Mouse (Mus musculus) midbrain, embryonic 12.5 days (tissue): ENCODE data around the gene Svs6. TPM values are rescaled to one million over a fixed set of nuclear protein-coding genes. Genes with fewer than 3 reads are reported as not detected.
"Not testable (repeated sequence)": the region's sequence is repeated elsewhere in the genome, so short reads cannot be mapped to it uniquely, and the experiment has no call there.

Source experiments
- ATAC-seq: fragments of 200-750 bp; cut with Nextera tagmentation; 2 replicates; pipeline ENCODE4 v1.8.0; 2017; ENCODE audit warnings: low read depth, moderate TSS enrichment, moderate library complexity; ENCODE audit not compliant: low FRiP score
- H3K27ac ChIP-seq: fragments of 300-500 bp; sonication (generic); replicated peaks from 2 replicates; pipeline ENCODE4 v1.5.1; 2016; ENCODE audit warnings: mild to moderate bottlenecking
- H3K27me3 ChIP-seq: fragments of 300-500 bp; sonication (generic); 2 replicates; pipeline ENCODE4 v1.6.1; 2016; ENCODE audit warnings: mild to moderate bottlenecking
- H3K36me3 ChIP-seq: fragments of 300-500 bp; sonication (generic); 2 replicates; pipeline ENCODE4 v1.6.1; 2016
- H3K4me1 ChIP-seq: fragments of 300-500 bp; sonication (generic); 2 replicates; pipeline ENCODE4 v1.6.1; 2016
- H3K4me2 ChIP-seq: fragments of 300-500 bp; sonication (generic); replicated peaks from 2 replicates; pipeline ENCODE4 v1.6.1; 2016; ENCODE audit warnings: mild to moderate bottlenecking, moderate library complexity
- H3K4me3 ChIP-seq: fragments of 300-500 bp; sonication (generic); 2 replicates; pipeline ENCODE4 v1.5.1; 2016; ENCODE audit warnings: mild to moderate bottlenecking
- H3K9ac ChIP-seq: fragments of 300-500 bp; sonication (generic); replicated peaks from 2 replicates; pipeline ENCODE4 v1.6.1; 2016; ENCODE audit warnings: mild to moderate bottlenecking, moderate library complexity
- H3K9me3 ChIP-seq: fragments of 300-500 bp; sonication (generic); 2 replicates; pipeline ENCODE4 v1.6.1; 2016; ENCODE audit warnings: mild to moderate bottlenecking
- WGBS: fragments of 180-500 bp; shearing (Covaris S2); methylation state at CpG from one replicate; pipeline ENCODE4 v1.1.7; 2016; 5-methylcytosine and 5-hydroxymethylcytosine counted together
- polyA plus RNA-seq: library from polyadenylated mRNA; unstranded; fragments of >200 nt; fragmentation: Nextera tagmentation; extraction: Ambion mirVana; gene quantifications from 2 replicates; pipeline ENCODE4 v1.2.1, GENCODE M21; 2016

Gene Svs6
- polyA plus RNA-seq: not detected in 2 replicates

DNA sequence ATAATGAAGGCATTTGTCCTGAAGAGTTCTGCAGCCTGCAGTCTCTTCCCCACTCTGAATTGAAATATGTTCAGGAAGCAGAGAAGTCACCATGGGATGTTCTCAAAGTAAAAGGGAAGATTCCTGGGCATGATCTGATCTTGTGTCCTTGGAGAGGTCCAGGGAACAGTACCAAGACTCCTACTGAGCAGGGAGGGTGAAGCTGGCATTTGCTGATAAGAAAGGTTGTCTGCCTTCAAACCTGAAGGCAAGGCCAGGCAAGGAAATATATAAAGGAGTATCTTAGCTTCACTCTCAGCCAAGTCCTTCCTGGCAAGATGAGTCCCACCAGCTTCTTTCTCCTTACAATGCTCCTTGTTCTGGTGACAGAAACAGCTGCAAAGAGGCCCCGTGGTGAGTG is at the start of gene Svs6:
Gene Svs6 (plus strand): TSS at position 301 of the 400 bp plus-strand sequence.
- WGBS: 87% methylated on average over 1 of the region's 1 CpGs
- not testable (repeated sequence) for H3K9ac ChIP-seq, H3K9me3 ChIP-seq, H3K4me2 ChIP-seq, H3K27me3 ChIP-seq, H3K4me3 ChIP-seq, H3K36me3 ChIP-seq, ATAC-seq, H3K27ac ChIP-seq, H3K4me1 ChIP-seq

DNA sequence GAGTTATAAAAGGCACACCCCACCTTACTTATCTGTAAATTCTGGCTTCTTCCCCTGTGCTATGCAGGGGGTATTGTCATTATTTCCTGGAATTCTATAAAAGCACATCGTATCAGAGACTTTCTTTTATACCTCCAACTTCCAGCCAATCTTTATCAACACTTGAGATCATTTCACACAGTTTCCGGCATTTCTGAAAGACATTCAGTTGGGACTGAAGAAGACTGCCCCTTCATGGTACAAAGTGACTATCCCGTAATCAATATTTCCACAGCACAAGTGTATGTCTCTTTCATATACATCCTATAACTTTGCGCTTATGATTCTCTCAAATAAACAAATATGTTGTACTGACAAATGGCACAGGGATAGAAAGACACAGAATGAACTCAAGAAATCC is 38.2 kb upstream of the Svs6 start, which contains the start of gene Svs4:
Gene Svs4 (minus strand): TSS at position 101 of the 400 bp plus-strand sequence.
- no peaks in the 10 kb centered on the region for H3K9me3 ChIP-seq
- WGBS: 96% methylated on average over 4 of the region's 4 CpGs
- ATAC-seq: no peak

DNA sequence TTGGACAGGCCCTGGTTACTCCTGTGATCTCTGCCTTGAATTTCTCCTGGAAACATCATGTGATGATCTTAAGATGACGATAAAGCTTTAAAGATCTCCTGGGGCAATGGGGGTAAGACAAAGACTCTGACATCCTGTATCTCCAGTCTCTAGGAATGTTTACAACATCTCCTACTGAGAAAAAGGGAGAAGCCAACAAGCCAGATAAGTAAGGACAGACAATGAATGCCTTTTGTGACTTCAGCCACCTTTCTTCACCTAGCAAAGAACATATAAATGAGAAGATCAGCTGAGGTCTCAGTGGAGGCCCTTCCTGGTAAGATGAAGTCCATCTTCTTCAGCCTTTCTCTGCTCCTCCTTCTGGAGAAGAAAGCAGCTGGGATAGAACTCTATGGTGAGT is 27.6 kb upstream of the Svs6 start, which contains the start of gene Svs3a:
Gene Svs3a (plus strand): TSS at position 301 of the 400 bp plus-strand sequence.
- not testable (repeated sequence) for H3K27ac ChIP-seq, H3K4me2 ChIP-seq, H3K27me3 ChIP-seq, H3K9me3 ChIP-seq, H3K4me3 ChIP-seq, H3K36me3 ChIP-seq, ATAC-seq, H3K9ac ChIP-seq, H3K4me1 ChIP-seq
- 89% methylated on average over 1 of the region's 1 CpGs for WGBS

More for the DNA sequence above, 38.2 kb upstream of the Svs6 start, which contains the start of gene Svs4:
- Histone ChIP-seq H3K4me1 (no peaks in the 10 kb centered on the region), H3K36me3 (no peaks in the 10 kb centered on the region), H3K9ac (no peak within 1 kb of the TSS), H3K27me3 (no peaks in the 10 kb centered on the region), H3K27ac (no peak within 1 kb of the TSS), H3K4me2 (no peak within 1 kb of the TSS), H3K4me3 (no peak within 1 kb of the TSS)

DNA sequence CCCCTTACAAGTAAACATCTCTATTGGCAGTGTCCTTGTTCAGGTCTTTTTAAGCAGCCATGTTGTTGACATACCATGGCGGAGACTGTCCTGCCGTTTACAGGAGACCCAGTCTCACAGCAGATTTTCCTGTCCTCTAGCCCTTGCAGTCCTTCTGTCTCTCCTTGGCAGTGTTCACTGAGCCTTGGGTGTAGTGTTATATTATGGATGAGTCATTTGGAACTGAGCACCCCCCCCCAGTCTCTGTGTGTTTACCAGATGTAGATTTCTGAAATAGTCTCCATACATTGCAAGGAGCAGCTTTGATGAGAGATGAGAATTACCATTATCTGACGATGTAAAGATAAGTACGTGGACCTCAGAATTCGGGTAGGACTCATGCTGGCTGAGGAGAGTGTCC is 4.0 kb upstream of the Svs6 start:
- H3K27ac ChIP-seq: no peak overlapping the region
- H3K9me3 ChIP-seq: no peaks in the 10 kb centered on the region
- no peak overlapping the region for H3K9ac ChIP-seq
- H3K36me3 ChIP-seq: no peaks in the 10 kb centered on the region
- no peak overlapping the region for H3K4me2 ChIP-seq
- H3K27me3 ChIP-seq: no peaks in the 10 kb centered on the region
- no peak overlapping the region for H3K4me3 ChIP-seq
- no peak for ATAC-seq
- H3K4me1 ChIP-seq: no peaks in the 10 kb centered on the region
- WGBS: 88% methylated on average over 5 of the region's 5 CpGs

DNA sequence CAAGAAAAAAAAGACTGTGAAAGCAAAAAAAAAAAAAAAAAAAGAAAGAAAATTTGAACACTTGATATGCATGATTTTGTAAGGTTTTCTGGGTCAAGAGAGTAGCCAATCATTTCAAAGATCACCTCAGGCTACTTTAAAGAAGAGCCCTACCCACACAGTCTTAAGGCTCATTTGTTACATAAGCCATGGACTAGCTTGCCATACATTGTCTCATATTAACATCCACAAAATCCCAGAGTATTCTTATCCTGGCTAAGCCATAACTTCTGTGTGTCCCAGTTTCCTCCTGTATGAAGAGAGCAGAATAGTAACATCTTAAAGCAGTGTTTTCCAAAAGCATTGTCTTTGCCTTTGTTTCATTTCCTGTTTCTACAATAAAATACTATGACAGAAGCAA is 1.1 kb upstream of the Svs6 start:
- ATAC-seq, H3K4me3 ChIP-seq, H3K36me3 ChIP-seq, H3K9ac ChIP-seq, H3K4me1 ChIP-seq, H3K9me3 ChIP-seq, H3K27ac ChIP-seq, H3K27me3 ChIP-seq, H3K4me2 ChIP-seq: not testable (repeated sequence)

DNA sequence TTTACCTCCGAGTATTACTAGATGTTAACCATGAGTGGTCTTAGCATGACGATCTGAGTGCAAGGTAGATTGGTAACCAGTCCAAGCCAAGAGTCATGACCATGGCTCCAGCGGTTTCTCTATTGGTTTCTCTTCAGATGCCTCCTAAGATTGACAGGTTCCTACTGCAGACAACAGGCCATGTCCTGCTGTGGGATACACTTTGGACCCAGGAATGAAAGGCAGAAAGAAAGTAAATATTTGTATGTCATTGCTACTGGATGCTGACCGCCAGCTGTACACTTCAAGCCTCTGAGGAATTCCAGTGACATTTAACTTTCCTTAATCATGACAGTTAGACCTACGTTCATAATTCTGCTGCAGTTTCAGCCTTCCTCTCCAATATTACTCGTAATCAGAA is 4.4 kb downstream of the Svs6 start:
- no peak for ATAC-seq
- no peaks in the 10 kb centered on the region for H3K27me3 ChIP-seq
- no peak overlapping the region for H3K9ac ChIP-seq
- H3K27ac ChIP-seq: no peak overlapping the region
- no peaks in the 10 kb centered on the region for H3K4me1 ChIP-seq
- H3K4me2 ChIP-seq: no peak overlapping the region
- no peak overlapping the region for H3K4me3 ChIP-seq
- no peaks in the 10 kb centered on the region for H3K36me3 ChIP-seq
- no peaks in the 10 kb centered on the region for H3K9me3 ChIP-seq
- 85% methylated on average over 6 of the region's 6 CpGs for WGBS

DNA sequence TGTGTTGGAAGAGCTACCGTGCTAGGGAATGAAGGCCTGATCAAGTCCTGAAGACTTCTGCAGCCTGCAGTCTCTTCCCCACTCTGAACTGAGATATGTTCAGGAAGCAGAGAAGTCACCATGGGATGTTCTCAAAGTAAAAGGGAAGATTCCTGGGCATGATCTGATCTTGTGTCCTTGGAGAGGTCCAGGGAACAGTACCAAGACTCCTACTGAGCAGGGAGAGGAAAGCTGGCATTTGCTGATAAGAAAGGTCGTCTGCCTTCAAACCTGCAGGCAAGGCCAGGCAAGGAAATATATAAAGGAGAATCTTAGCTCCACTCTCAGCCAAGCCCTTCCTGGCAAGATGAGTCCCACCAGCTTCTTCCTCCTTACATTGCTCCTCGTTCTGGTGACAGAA is 15.9 kb downstream of the Svs6 start, which contains the start of gene Svs5:
Gene Svs5 (plus strand): TSS at position 301 of the 400 bp plus-strand sequence.
- ATAC-seq, H3K4me1 ChIP-seq, H3K9me3 ChIP-seq, H3K4me2 ChIP-seq, H3K9ac ChIP-seq, H3K27me3 ChIP-seq, H3K4me3 ChIP-seq, H3K36me3 ChIP-seq, H3K27ac ChIP-seq: not testable (repeated sequence)
- 81% methylated on average over 3 of the region's 3 CpGs for WGBS

DNA sequence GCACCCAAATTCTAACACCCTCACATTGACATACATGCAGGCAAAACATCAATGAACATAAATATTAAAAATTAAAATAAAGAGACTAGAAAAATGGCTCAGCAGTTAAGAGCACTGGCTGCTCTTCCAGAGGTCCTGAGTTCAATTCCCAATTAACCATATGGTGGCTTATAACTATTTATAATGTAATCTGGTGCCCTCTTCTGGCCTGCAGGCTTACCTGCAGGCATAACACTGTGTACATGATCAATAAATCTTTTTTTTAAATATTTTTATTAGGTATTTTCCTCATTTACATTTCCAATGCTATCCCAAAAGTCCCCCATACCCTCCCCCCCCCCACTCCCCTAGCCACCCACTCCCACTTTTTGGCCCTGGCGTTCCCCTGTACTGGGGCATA is 27.2 kb downstream of the Svs6 start:
- not testable (repeated sequence) for ATAC-seq, H3K36me3 ChIP-seq, H3K4me3 ChIP-seq, H3K4me2 ChIP-seq, H3K4me1 ChIP-seq, H3K9me3 ChIP-seq, H3K9ac ChIP-seq, H3K27me3 ChIP-seq, H3K27ac ChIP-seq
- WGBS: 87% methylated on average over 1 of the region's 1 CpGs

DNA sequence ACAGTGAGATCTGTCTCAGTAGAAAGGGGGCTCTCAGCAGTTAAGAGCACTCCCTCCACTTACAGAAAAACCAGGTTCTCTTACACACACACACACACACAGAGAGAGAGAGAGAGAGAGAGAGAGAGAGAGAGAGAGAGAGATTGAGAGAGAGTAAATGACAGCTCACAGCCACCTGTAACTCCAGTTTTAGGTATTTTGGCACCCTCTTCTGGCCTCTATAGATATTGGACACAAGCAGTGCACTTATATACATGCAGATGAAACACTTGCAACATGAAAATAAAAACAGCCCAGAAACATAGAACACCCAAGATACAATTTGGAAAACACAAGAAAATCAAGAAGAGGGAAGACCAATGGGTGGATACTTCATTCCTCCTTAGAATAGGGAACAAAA is 31.1 kb downstream of the Svs6 start:
- H3K9ac ChIP-seq, H3K4me3 ChIP-seq, ATAC-seq, H3K9me3 ChIP-seq, H3K4me2 ChIP-seq, H3K27me3 ChIP-seq, H3K36me3 ChIP-seq, H3K4me1 ChIP-seq, H3K27ac ChIP-seq: not testable (repeated sequence)

DNA sequence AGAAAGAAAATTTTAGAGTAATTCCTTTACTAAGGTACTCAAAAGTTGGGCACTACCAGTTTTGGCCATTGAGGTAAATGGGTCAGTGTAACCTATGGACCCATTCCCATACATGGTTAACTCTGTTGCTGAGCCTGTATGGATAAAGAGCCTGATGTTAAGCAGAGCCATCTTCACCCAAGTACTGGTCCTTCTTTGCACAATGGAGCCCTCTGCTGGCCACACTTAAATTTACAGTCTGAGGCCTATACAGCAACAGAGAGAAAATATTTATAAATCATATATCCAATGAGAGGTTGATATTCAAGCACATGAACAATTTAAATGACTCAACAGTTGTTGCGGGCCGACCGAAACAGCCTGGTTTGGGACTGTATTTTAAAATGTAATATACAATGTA is 32.4 kb downstream of the Svs6 start:
- no peaks in the 10 kb centered on the region for H3K4me1 ChIP-seq
- no peak overlapping the region for H3K4me2 ChIP-seq
- 96% methylated on average over 3 of the region's 3 CpGs for WGBS
- H3K36me3 ChIP-seq: no peaks in the 10 kb centered on the region
- H3K27ac ChIP-seq: no peak overlapping the region
- H3K9me3 ChIP-seq: no peaks in the 10 kb centered on the region
- no peak overlapping the region for H3K4me3 ChIP-seq
- H3K9ac ChIP-seq: no peak overlapping the region
- ATAC-seq: no peak
- no peaks in the 10 kb centered on the region for H3K27me3 ChIP-seq

DNA sequence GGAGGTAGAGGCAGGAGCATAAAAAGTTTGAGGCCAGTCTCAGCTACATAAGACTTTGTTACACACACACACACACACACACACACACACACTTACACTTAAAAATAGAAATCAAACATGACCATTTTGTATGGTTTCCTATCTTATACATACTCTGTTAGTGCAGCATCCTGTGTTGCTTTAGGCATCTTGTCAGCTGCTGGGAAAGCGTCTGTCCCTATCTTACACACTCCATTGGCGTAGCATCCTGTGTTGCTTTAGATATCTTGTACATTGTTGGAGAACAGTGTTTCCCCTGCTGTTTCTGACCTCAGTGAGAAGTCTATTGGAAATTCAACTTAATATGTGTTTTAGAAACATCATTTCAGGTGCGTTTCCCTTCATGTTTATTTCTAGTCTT is 36.1 kb downstream of the Svs6 start:
- Histone ChIP-seq H3K36me3 (no peaks in the 10 kb centered on the region), H3K4me3 (no peak overlapping the region), H3K4me1 (no peaks in the 10 kb centered on the region), H3K9ac (no peak overlapping the region), H3K27me3 (no peaks in the 10 kb centered on the region), H3K9me3 (no peaks in the 10 kb centered on the region), H3K4me2 (no peak overlapping the region), H3K27ac (no peak overlapping the region)
- no peak for ATAC-seq
- 85% methylated on average over 3 of the region's 3 CpGs for WGBS

DNA sequence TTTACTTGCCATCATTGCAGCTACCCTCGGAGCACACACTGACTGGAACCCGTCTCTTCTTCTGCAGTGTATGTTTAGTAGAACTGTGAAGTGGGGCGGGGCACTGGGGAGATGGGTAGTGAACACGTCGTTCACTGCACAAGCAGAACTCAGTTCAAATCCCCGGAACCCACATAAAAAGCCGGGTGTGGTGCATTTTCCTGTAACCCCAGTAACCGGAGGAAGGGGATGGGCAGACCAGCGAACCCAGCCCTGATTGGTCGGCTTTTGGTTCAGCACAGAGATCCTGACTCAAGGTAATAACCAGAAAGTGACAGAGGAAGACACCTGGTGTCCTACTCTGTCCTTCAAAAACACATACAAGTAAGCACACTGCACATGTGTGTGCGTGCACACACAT is 36.8 kb downstream of the Svs6 start:
- Histone ChIP-seq H3K9me3 (no peaks in the 10 kb centered on the region), H3K27me3 (no peaks in the 10 kb centered on the region), H3K4me3 (no peak overlapping the region), H3K4me2 (no peak overlapping the region), H3K4me1 (no peaks in the 10 kb centered on the region), H3K9ac (no peak overlapping the region), H3K27ac (no peak overlapping the region), H3K36me3 (no peaks in the 10 kb centered on the region)
- ATAC-seq: no peak
- 88% methylated on average over 11 of the region's 11 CpGs for WGBS

DNA sequence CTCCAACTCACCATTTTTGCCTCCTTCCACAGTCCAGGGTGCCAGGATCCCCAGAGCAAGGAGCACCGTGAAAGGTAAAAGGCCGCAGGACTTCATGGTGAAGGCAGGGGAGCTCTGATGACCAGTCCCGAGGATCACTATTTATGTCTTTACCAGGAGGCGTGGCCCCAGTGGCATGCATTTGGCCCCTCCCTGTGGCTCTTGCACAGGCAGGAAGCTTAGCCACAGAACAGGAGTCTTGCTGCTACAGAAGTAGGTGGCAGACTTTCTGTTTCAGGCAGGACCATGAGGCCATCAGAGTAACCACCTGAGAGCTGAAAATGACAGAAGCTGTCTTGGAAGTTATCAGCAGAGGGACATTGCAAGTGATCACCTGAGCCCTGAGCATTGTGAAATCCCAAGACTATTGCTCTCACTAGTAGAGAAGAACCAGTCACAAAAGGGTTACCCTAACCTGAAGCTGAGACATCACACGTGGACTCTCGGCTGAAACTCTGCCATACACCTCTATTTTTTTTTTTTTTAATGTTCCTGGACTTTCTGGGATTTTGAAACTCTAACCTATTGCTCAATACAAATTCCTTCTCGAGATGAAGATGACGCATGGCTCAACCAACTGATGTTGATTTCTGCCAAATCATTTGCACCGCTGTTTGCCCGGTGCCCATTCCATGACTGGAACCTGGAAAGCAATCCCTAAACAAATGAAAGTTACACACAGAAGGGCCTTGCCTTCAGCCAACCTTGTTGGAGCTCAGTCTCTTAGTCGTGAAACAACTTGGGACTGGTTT is 39.8 kb downstream of the Svs6 start:
- 79% methylated on average over 11 of the region's 11 CpGs for WGBS
- no peaks in the 10 kb centered on the region for H3K9me3 ChIP-seq
- H3K27me3 ChIP-seq: no peaks in the 10 kb centered on the region; the same call in 1 of the 2 replicates
- no peaks in the 10 kb centered on the region for H3K36me3 ChIP-seq
- no peak overlapping the region for H3K4me2 ChIP-seq
- no peak for ATAC-seq
- H3K4me1 ChIP-seq: peaks cover 2% of the 10 kb centered on the region; the same call in 1 of the 2 replicates
- no peak overlapping the region for H3K4me3 ChIP-seq
- no peak overlapping the region for H3K9ac ChIP-seq
- H3K27ac ChIP-seq: no peak overlapping the region
